Mouse (Mus musculus): Measurements from ENCODE around the gene Npas3.

The Npas3 gene

DNA sequence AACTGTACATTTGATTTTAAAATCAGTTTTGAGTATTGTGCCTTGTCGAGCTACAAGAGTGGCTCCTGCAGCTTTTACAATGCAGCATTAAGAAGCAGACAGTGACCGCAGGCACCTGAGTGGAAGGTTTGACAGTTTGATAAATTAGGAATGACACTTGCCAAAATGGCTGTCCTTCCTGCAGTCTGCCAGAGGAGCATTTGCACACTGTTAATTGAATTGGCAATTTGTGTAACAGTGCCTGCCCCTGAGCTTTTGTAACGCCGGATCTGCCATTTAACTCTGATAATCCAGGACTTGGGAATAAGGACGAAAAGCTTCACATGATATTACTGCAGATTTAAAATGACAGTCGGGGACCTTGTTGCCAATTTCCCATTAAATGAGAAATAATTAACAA is 357.2 kb downstream of the Npas3 start:
- DNase-seq = no peak

DNA sequence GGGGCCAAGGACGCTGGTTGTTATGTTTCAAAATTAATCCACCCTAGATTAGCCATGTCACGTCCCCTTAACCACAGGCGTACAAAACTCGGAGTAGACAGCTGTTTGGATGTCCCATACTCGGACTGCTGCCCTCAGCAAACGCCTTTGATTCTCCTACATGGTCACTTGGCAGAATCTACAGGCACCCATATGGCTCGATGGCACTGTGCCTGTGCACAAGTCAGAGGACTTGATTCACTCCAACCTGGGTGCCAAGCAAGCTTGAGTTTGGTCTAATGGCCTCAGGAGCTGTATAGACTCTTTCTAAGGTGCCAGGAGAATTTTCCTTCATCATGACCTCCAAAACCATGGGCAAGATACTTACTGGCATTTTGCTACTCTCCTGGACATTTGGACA is 363.6 kb downstream of the Npas3 start:
- DNase-seq = no peak

DNA sequence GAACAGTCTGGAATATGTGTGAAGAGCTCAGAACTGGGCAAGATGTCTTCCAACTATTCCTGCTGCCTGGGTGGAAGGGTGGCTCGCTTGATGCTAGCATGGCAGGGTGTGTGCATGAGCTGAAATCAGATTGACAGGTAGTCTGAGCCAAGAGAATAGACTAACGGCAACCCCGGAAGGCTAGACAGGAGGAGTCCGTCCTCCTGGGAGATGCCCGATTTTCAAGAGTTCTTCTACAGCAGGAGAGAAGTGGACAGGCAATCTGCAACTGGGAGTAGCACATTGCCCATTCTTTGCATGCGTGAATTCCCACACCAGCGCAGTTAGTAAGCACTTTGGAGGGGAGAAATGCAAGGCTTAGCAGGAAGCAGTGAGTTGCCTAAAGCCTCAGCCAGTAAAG is 372.8 kb downstream of the Npas3 start:
- DNase-seq = no peak

DNA sequence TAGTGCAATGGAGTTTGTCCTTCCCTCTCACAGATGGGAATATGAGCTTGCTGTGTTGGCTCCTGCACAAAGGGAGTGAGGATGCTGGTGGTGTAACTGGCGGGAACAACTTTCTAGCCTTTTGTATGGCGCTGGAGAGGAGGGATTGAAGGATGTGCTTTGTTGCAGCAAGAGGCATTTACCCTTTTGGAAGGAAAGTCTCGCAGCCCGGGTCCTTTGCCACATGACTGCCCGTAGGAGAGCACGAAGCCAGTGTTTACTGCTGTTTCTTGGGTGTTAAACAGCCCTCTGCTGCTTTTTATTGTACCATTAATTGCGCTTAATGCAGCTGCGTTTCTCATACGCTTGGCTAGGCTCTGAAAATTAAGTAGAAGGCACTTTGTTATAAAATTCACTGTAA is 375.3 kb downstream of the Npas3 start:
- DNase-seq = no peak

DNA sequence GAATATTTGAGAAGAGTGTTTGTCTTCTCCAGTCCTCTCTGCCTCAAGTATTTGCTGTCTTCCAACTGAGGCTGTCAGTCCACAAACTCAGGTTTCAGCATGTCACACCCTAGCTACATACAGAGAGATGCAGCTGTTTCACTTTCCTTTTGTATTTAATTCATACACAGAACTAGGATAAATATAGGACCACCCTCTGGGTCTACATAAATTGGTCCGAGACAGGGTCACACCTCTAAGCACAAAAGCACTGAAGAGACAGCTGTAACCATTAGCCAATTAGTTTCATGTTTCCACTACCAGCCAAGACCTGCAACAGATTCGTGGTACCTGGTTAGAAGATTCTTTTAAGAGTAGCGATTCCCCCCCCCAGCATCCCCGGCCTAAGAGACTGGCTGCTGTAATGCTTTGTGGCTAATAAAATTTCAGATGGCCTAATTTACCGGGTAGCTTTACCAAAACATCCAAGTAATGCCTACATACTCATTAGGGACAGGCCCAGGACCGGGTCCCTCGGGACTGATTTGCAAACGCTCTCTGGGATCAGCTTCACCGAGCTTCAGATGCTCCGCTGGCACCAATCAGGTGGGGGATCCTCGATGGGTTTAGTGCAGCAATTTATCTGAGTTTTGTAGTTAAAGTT is 376.0 kb downstream of the Npas3 start:
- DNase-seq = no peak

DNA sequence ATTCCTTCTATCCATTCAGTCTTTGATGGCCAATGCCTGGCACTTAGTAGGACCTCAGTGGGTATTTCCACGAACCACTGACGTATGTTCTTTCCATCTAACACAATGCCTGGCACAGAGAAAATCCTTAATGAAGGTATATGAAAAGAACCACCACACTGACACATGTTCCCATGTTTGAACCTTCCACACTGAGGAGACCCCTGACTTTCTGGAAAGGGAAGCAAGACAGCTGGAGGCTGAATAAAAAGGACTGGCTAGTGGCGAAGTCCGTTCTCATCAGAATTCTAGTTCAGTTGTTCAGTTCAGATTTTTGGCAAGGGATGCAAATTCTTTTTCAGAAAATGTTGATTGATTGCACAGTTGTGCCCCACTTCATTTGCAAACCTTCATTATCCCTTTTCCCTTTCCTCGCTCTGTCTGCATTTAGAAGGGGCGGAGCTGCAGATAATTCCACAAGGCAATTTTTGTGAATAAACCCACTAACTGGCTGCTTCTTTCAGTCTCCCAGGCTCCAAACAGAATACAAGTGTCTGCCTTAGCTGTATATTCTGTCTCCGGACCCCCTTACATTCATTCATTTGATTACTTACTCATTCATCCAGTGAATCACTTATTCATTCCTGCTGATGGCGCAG is 381.1 kb downstream of the Npas3 start:
- DNase-seq = no peak

DNA sequence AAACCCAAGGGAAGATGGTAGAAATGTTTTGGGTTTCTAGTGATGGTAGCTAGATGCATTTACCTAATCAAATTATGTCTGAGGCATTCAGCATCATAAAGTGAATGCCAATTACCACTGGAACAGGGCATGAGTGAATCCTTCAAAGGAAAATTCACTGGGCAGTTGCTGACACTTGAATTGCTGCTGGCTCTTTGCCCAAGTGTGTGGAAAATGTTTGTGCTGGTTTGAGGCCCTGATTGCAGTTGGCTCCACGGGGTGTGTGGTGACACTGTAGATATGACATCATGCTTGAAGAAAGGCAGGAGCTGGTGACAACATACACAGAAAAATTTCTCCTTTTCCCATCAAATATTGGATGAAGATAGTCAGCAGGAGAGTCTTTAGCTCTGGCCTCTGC is 382.1 kb downstream of the Npas3 start:
- DNase-seq = no peak

DNA sequence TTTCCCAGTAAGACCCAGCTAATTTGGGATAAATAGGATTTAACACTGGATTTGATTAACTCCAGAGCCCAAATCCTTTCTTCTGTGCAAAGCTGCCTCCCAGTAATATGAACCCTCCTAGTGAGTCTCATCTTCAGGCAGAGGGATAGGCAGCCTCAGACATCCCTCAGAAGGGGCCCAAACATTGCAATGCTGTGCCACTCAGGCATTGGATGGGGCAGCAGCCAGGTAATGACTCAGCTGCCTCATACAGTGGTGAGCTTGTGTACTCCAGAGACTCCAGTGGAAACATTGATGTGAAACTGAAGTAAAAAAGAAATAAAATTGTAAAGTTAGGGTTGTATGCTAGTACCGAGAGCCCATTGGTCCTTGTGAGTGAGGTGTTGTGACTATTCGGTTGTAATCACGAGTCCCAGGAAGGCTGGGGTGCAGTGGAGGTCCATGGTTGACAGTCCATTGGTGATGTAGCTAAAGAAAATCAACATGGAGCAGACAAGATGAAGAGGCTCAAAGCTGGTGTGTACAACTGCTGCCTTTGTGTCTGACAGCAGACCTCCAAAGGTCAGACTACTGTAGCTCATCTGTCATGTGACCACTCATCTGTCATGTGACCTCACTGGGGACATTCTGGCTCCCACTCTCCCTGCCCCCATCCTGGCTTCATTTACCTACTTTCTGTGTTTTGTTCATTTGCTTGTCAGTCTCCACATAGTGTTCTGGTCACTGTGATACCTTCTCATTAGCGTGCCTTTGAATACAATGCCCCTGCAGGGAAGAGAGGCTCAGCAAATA is 383.0 kb downstream of the Npas3 start:
- DNase-seq = no peak

DNA sequence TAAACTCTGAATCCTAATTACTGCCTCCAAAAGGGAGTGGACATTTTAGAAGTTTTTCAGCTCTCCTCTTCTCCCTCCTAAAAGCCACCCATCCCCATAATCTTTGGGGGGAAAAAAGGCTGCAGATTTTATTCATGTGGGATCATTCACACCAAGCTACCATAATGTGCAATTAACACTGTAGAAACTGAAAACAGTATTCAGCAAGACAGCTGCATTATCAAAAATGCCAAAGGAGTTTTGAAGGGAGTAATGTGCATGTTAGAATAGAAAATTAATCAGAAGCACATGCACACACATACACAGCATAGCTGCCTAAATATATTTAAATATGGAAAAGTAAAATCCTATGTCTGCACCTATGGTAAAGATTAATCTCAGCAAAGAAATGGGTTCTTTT is 390.1 kb downstream of the Npas3 start:
- no peak for DNase-seq

DNA sequence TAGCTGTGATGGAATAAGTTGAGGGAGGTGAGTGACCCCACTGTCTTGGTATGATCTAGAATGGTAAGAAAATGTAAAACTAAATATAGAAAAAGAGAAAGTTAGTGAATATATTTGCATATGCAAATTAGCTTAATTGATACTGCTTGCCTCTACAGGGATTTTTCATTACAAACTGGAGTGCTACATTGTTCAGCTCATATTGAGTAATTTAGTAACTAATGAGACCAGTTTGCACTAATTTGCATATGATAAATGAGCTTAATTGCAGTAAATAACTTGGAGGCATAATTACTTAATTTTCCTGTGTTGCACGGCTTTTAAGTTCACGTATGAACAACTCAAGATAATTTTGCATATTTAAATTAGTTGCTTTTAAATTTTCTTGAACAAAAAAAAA is 398.8 kb downstream of the Npas3 start:
- DNase-seq = no peak

DNA sequence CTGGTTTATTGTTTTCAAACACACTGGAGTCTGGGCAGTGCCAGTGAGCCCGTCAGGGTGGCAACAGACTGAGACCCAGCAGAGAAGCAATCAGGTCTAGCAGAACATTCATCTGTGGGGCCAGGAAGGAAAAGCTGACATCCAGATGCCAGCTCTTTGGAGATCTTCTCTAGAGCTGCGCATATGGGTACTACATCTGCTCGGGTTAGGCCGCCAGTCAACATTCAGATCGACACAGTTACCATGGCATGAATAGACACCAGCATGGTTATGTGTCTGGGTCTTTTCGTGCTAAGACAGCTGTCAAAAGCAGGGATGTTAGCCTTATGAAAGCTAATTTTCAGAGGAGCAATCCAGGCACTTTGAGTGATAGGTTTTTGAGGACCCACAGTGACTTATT is 407.8 kb downstream of the Npas3 start:
- no peak for DNase-seq

DNA sequence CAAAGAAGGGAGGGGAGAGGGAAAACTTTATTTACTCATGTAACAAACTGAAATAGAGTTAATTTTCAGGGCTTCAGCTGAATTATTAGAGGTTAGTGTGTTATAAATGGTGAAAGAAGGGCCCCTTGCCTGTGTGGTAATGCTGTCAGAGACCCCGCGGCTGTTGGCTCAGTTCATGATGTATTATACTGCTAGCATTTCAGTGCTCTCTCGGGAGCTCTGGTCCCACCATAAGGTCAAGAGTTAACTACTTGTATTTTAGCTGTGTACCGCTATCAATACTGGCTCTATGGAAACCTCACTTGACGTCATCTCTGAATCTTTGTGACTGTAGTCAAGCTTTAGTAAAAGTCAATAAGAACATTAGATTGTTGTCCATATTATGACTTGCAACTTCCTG is 415.6 kb downstream of the Npas3 start:
- DNase-seq = no peak

DNA sequence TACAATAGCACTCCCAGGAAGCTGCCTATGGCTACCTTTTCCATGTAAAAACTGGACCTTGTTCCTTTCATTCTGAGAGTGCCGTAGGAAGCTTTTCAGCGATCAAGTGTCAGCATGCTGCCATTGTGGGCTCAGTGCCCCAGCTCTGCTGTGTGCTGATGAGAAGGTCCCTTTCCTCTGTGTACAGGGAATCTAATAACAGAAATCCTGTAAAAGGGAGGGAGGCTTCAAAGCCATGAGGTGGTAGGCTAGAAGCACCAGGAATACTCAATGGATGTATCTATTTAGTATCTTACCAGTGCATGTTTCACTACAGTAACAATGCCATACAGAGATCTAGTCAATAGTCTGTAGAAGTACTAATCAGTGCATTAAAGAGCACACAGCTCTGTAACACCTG is 423.4 kb downstream of the Npas3 start:
- no peak for DNase-seq

DNA sequence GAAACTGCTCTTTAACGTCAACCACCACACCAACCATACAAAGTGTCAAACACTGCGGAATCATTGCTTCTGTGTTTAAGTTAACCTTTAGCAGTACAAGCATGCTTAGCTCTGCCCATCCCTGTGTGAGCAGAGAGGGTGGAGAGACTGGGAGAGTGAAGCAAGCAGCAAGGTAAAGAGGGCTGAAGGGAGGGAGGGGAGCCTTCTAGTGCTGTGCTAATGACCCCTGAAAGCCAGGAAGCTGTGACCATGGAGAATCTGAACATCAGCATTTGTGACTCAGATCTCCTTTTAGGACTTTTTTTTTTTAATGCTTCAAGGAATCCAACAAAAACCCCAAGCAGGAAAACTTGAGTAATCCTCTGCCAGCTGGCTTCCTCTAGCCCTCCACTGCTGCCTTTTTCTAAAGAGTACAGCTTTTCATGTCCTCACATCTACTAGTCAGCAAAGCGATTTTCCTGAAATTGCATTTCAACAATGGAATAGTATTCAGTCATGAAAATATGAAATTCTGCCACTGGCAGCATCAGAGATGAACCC is 428.7 kb downstream of the Npas3 start:
- DNase-seq = no peak

DNA sequence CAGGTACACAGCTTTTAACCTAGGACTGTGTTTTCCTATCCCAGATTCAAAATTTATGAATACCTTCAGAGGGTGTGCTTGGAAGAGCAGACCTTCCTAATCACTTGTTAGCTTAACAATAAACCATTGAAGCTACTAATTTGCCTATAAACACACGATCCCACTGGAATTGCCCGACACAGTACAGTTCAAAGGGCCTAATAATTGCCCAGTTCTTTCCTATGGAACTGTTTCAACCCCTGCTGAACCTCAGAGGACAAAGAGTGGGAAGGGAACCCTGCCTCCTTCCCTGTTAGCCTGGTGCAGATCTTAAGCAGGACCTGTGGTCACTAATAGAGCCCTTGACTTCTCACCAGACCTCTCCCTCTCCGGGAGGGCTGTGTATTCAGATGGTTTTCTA is 429.7 kb downstream of the Npas3 start:
- no peak for DNase-seq

DNA sequence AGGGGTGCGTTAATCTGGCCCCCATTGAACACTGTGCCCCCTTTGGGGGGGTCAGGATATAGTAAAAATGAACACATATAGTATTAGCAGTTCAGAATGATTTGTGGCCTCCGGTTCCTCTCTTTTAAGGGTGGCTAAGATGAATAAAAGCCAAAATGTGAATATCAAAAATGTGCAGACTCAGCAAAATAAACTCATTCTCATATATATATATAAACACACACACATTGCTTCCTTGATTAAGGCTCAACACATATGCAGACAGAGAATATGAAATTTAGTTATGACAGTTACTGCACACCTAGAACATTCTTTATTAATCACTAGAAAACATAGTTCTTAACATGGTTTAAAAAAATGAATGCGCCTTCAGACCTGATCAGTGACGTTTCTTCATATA is 430.7 kb downstream of the Npas3 start:
- no peak for DNase-seq

DNA sequence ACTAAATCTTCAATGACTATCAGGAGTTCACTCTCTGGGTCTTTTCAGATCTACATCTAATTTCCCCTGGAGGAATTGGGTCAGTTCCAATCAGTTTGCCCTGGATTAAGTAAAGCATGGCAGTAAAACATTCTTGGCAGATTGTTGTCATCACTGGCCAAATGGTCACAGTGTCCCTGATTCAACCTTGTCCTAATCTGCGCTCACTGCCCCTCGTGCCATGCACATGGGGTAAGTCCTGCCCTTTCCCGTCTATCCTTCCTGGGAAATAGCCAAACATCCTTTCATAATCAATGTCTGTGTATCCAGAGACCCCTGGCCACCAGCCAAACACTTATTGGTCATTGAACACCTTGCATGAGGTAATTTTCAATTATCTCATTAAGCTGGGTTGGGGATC is 432.0 kb downstream of the Npas3 start:
- DNase-seq = no peak

DNA sequence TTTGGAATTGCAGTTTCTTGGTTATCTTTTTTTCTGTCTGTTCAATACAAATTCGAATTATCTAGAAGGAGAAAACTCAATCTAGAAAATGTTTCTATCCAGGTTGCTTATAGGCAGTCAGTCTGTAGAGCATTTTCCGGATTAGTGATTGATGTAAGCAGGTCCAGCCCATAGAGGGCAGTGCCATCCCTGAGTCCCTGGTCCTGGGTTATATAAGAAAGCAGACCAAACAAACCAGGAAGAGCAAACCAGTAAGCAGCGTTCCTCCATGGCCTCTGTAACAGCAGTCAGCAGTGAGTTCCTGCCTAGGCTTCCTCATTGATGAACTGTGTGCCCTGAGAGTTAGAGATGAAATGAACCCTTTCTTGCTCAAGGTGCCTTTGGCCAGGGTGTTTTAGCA is 433.6 kb downstream of the Npas3 start:
- peak; percentile 9 for DNase-seq

DNA sequence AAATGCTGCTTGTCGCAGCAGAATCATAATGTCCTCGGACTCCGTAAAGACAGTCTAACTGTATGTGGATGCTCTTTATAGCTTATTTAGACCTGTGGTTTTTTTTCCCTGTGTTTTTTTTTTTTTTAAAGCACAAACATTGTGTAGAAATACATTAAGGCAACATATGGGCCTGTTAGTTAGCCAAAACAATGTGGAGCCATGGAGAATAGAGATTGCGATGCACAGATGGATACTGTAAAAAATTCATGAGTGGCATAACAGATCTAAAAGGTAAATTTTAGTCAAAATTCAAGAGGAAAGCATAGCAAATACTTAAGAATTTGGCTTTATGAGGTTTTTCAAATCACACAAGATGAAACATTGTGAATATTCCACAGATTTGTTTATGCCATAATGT is 444.0 kb downstream of the Npas3 start:
- no peak for DNase-seq

DNA sequence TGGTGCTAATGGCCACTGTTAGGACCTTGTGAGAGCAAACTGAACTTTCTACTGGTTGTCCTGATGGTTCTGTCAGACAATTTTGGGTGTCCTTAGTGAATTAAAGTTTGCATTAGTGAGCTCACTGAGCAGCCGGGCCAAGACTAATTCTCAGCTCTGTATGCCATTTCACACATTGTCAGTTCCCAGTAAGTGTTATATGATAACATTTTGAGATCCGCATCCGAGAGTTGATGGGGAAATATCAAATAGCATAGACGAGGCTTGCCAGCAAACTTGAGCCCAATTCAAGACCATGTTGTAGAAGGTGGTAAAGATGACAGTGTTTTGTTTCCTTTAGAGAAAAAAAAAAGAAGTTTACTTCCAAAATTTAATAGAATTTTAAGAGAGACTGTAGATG is 445.9 kb downstream of the Npas3 start:
- no peak for DNase-seq

DNA sequence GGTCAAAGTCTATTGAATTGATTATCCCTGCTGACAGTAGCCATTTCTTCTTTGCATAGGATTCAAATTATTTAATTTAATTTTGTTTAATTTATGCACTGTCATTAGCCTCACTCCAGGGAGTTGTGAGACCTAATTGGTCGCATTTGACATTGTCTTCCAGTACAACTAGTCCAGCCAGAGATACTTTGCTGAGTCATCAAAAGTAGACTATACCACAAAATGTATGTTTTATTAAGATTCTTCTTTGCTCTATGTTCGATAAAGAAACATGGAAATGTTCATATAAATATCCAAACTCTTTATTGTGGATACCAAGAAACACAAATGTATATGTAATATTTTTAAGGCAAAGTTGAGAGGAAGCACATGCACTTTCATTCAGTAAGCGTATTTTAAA is 446.8 kb downstream of the Npas3 start:
- no peak for DNase-seq

DNA sequence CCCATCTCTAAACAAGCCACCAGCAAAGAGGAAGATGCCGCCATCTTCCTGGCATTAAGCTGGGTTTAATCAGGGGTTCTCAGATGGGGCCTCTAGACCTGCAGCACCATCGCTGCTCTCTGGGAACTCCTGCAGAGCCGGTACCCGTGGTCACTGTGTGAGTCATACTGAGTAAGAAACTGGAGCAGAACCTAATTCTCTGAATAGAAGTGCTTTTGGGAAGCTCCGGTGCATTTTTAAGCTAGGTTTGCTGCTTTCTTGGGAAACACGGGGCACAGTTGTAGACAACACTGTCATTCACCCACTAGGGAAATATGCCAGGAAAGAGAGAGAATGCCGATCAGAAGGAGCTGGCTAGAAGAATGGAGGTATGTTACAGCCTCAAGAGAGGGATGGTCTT is 449.2 kb downstream of the Npas3 start:
- DNase-seq = no peak

DNA sequence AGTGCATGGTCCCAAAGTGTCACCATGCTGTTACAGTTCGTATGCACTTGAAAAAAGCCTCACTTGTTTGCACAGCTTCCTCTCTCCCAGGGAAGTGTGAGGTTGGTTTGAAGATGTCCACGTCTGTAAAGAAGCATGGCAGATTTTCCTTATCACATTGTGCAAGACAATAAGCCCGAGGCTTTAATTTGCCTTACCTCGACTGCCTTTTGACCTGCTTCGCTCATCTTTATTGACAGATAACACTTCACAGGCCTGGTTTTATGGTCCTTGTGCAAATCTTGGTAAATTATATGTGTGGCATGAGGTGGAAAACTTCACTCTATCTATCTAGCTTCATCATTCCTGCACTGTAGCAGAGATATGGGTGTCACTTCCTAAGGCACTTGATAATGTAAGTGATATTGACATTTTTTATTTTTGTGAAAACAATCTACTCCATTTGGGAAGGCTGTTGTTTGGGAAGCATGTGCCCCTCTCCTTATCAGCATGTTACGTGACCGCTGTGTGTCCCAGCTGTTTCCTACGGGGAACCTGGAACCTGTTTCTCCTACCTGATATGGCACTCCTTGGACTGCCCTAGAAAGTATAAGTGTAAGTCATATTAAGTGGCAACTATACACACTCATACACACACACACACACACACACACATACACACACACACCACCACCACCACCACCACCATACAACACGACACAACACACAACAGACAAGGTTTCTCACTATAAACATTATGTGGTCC is 450.2 kb downstream of the Npas3 start:
- no peak for DNase-seq
